Mouse (Mus musculus): ENCODE results near the gene Cdc25b. TPM values are rescaled to one million over a fixed set of nuclear protein-coding genes. Genes with fewer than 3 reads are reported as not detected.
"Not testable (repeated sequence)": the region's sequence is repeated elsewhere in the genome, so short reads cannot be mapped to it uniquely, and the experiment has no call there.

The Cdc25b gene
- polyA plus RNA-seq, 1 experiment from 2014 or later, result 102 TPM

GRCm38 (mm10) chr2:131222562-131222961 lies 35.8 kb downstream of the Cdc25b start:
- no peaks in the 10 kb centered on the region for H3K27me3 ChIP-seq (ENCODE audit: control insufficient read depth, insufficient read depth, low read length)
- H3K4me1 ChIP-seq (replicated peaks; ENCODE audit: control insufficient read depth, insufficient read depth, low read length), result no peaks in the 10 kb centered on the region
- DNase-seq (ENCODE audit: low spot score) (no peak), ATAC-seq (ENCODE audit: low FRiP score) (no peak)
- WGBS, result 69% methylated on average over 5 of the region's 5 CpGs
- no peak overlapping the region for H3K27ac ChIP-seq (ENCODE audit: low read depth, low read length)
- H3K4me2 ChIP-seq (replicated peaks; ENCODE audit: low read depth, low read length), result no peak overlapping the region
- no peaks in the 10 kb centered on the region for H3K9me3 ChIP-seq (ENCODE audit: control insufficient read depth, low read length)
- H3K4me3 ChIP-seq (ENCODE audit: low read depth, low read length), result no peak overlapping the region
- H3K9ac ChIP-seq (ENCODE audit: low read depth, low read length), result no peak overlapping the region
- H3K36me3 ChIP-seq (ENCODE audit: control insufficient read depth, insufficient read depth, low read length), result 0 out of 2 replicates have a peak, but pooled peaks cover 2% of the 10 kb centered on the region

- Histone ChIP-seq H3K27ac (ENCODE audit: low read depth, low read length) (no peak overlapping the region), H3K9me3 (ENCODE audit: control insufficient read depth, low read length) (no peaks in the 10 kb centered on the region), H3K4me1 (replicated peaks; ENCODE audit: control insufficient read depth, insufficient read depth, low read length) (no peaks in the 10 kb centered on the region), H3K4me3 (ENCODE audit: low read depth, low read length) (no peak overlapping the region), H3K9ac (ENCODE audit: low read depth, low read length) (no peak overlapping the region), H3K27me3 (ENCODE audit: control insufficient read depth, insufficient read depth, low read length) (no peaks in the 10 kb centered on the region), H3K4me2 (replicated peaks; ENCODE audit: low read depth, low read length) (no peak overlapping the region), H3K36me3 (ENCODE audit: control insufficient read depth, insufficient read depth, low read length) (0 out of 2 replicates have a peak, but pooled peaks cover 2% of the 10 kb centered on the region)
- 82% methylated on average over 1 of the region's 1 CpGs for WGBS
- DNase-seq (ENCODE audit: low spot score), result no peak
- no peak for ATAC-seq (ENCODE audit: low FRiP score)
Measured at GRCm38 (mm10) chr2:131223569-131223968, 36.8 kb downstream of the Cdc25b start.

GRCm38 (mm10) chr2:131225178-131225577 lies 38.4 kb downstream of the Cdc25b start:
- H3K36me3 ChIP-seq (ENCODE audit: control insufficient read depth, insufficient read depth, low read length), result 0 out of 2 replicates have a peak, but pooled peaks cover 2% of the 10 kb centered on the region
- no peak overlapping the region for H3K4me2 ChIP-seq (replicated peaks; ENCODE audit: low read depth, low read length)
- no peak for DNase-seq (ENCODE audit: low spot score)
- H3K9me3 ChIP-seq (ENCODE audit: control insufficient read depth, low read length), result no peaks in the 10 kb centered on the region
- H3K4me3 ChIP-seq (ENCODE audit: low read depth, low read length), result no peak overlapping the region
- H3K9ac ChIP-seq (ENCODE audit: low read depth, low read length), result no peak overlapping the region
- no peaks in the 10 kb centered on the region for H3K27me3 ChIP-seq (ENCODE audit: control insufficient read depth, insufficient read depth, low read length)
- no peaks in the 10 kb centered on the region for H3K4me1 ChIP-seq (replicated peaks; ENCODE audit: control insufficient read depth, insufficient read depth, low read length)
- no peak overlapping the region for H3K27ac ChIP-seq (ENCODE audit: low read depth, low read length)
- no peak for ATAC-seq (ENCODE audit: low FRiP score)
- 91% methylated on average over 6 of the region's 6 CpGs for WGBS

- not testable (repeated sequence) for H3K4me3 ChIP-seq (ENCODE audit: low read depth, low read length); ATAC-seq (ENCODE audit: low FRiP score); H3K4me1 ChIP-seq (replicated peaks; ENCODE audit: control insufficient read depth, insufficient read depth, low read length); H3K36me3 ChIP-seq (ENCODE audit: control insufficient read depth, insufficient read depth, low read length); H3K4me2 ChIP-seq (replicated peaks; ENCODE audit: low read depth, low read length); DNase-seq (ENCODE audit: low spot score); H3K9ac ChIP-seq (ENCODE audit: low read depth, low read length); H3K27me3 ChIP-seq (ENCODE audit: control insufficient read depth, insufficient read depth, low read length); H3K27ac ChIP-seq (ENCODE audit: low read depth, low read length); H3K9me3 ChIP-seq (ENCODE audit: control insufficient read depth, low read length)
- 84% methylated on average over 2 of the region's 2 CpGs for WGBS
Measured at GRCm38 (mm10) chr2:131226669-131227068, 39.9 kb downstream of the Cdc25b start.

GRCm38 (mm10) chr2:131227243-131227642 lies 40.5 kb downstream of the Cdc25b start:
- ATAC-seq (ENCODE audit: low FRiP score) (no peak), DNase-seq (ENCODE audit: low spot score) (no peak)
- WGBS, result 95% methylated on average over 3 of the region's 3 CpGs

GRCm38 (mm10) chr2:131232558-131232957 lies 45.8 kb downstream of the Cdc25b start:
- 80% methylated on average over 2 of the region's 2 CpGs for WGBS
- H3K4me3 ChIP-seq (ENCODE audit: low read depth, low read length), result no peak overlapping the region
- no peak for DNase-seq (ENCODE audit: low spot score)

More at GRCm38 (mm10) chr2:131227243-131227642, 40.5 kb downstream of the Cdc25b start:
- Histone ChIP-seq H3K27ac (ENCODE audit: low read depth, low read length) (no peak overlapping the region), H3K4me3 (ENCODE audit: low read depth, low read length) (no peak overlapping the region), H3K9me3 (ENCODE audit: control insufficient read depth, low read length) (no peaks in the 10 kb centered on the region), H3K4me1 (replicated peaks; ENCODE audit: control insufficient read depth, insufficient read depth, low read length) (no peaks in the 10 kb centered on the region), H3K36me3 (ENCODE audit: control insufficient read depth, insufficient read depth, low read length) (0 out of 2 replicates have a peak, but pooled peaks cover 2% of the 10 kb centered on the region), H3K9ac (ENCODE audit: low read depth, low read length) (no peak overlapping the region), H3K4me2 (replicated peaks; ENCODE audit: low read depth, low read length) (no peak overlapping the region), H3K27me3 (ENCODE audit: control insufficient read depth, insufficient read depth, low read length) (no peaks in the 10 kb centered on the region)

GRCm38 (mm10) chr2:131233307-131234126 lies 46.8 kb downstream of the Cdc25b start, which contains the start of gene Mavs:
TSS of gene Mavs (plus strand) at chr2:131234063.
- Histone ChIP-seq H3K27ac (ENCODE audit: low read depth, low read length) (peak within 1 kb of the TSS; percentile 10; the same call in 1 of the 2 replicates), H3K9me3 (ENCODE audit: control insufficient read depth, low read length) (no peaks in the 10 kb centered on the region), H3K4me1 (replicated peaks; ENCODE audit: control insufficient read depth, insufficient read depth, low read length) (peaks cover 5% of the 10 kb centered on the region; the same call in 1 of the 2 replicates), H3K9ac (ENCODE audit: low read depth, low read length) (peak within 1 kb of the TSS; percentile 73), H3K27me3 (ENCODE audit: control insufficient read depth, insufficient read depth, low read length) (no peaks in the 10 kb centered on the region), H3K4me3 (ENCODE audit: low read depth, low read length) (peak within 1 kb of the TSS; percentile 53), H3K36me3 (ENCODE audit: control insufficient read depth, insufficient read depth, low read length) (no peaks in the 10 kb centered on the region), H3K4me2 (replicated peaks; ENCODE audit: low read depth, low read length) (peak within 1 kb of the TSS; percentile 84)
- 8% methylated on average over 29 of the region's 29 CpGs for WGBS
- ATAC-seq (ENCODE audit: low FRiP score) (peak; percentile 100), DNase-seq (ENCODE audit: low spot score) (peak; percentile 94)

More at GRCm38 (mm10) chr2:131232558-131232957, 45.8 kb downstream of the Cdc25b start:
- no peaks in the 10 kb centered on the region for H3K27me3 ChIP-seq (ENCODE audit: control insufficient read depth, insufficient read depth, low read length)
- no peak for ATAC-seq (ENCODE audit: low FRiP score)
- H3K9ac ChIP-seq (ENCODE audit: low read depth, low read length), result no peak overlapping the region
- H3K4me1 ChIP-seq (replicated peaks; ENCODE audit: control insufficient read depth, insufficient read depth, low read length), result peaks cover 5% of the 10 kb centered on the region; the same call in 1 of the 2 replicates
- H3K9me3 ChIP-seq (ENCODE audit: control insufficient read depth, low read length), result no peaks in the 10 kb centered on the region
- H3K4me2 ChIP-seq (replicated peaks; ENCODE audit: low read depth, low read length), result no peak overlapping the region
- H3K36me3 ChIP-seq (ENCODE audit: control insufficient read depth, insufficient read depth, low read length), result no peaks in the 10 kb centered on the region
- no peak overlapping the region for H3K27ac ChIP-seq (ENCODE audit: low read depth, low read length)

- Histone ChIP-seq H3K27me3 (ENCODE audit: control insufficient read depth, insufficient read depth, low read length) (no peaks in the 10 kb centered on the region), H3K4me2 (replicated peaks; ENCODE audit: low read depth, low read length) (peak overlapping the region; percentile 84), H3K27ac (ENCODE audit: low read depth, low read length) (no peak overlapping the region), H3K4me1 (replicated peaks; ENCODE audit: control insufficient read depth, insufficient read depth, low read length) (peaks cover 5% of the 10 kb centered on the region; the same call in 1 of the 2 replicates), H3K36me3 (ENCODE audit: control insufficient read depth, insufficient read depth, low read length) (no peaks in the 10 kb centered on the region), H3K9me3 (ENCODE audit: control insufficient read depth, low read length) (no peaks in the 10 kb centered on the region), H3K4me3 (ENCODE audit: low read depth, low read length) (peak overlapping the region; percentile 53), H3K9ac (ENCODE audit: low read depth, low read length) (peak overlapping the region; percentile 73)
- no peak for DNase-seq (ENCODE audit: low spot score)
- ATAC-seq (ENCODE audit: low FRiP score), result peak; percentile 44
- 18% methylated on average over 28 of the region's 28 CpGs for WGBS
Measured at GRCm38 (mm10) chr2:131234127-131234650, 47.4 kb downstream of the Cdc25b start.
